Mouse (Mus musculus): ENCODE data around the gene Dcp1a. TPM values are rescaled to one million over a fixed set of nuclear protein-coding genes. Genes with fewer than 3 reads are reported as not detected.

Dcp1a gene
- total and polyA plus RNA-seq, 3 experiments = 18.3 to 26.9 (median 20.1) TPM

- Histone ChIP-seq H3K36me3 (replicated peaks in 1 of 2; ENCODE audit: control insufficient read depth in 1 of 2, insufficient read depth in 1 of 2, low read length in 1 of 2) (peaks cover 15 to 29% of the 10 kb centered on the region in 2 experiments), H3K4me1 (ENCODE audit: control insufficient read depth in 1 of 2, insufficient read depth in 2 of 2) (peaks cover 9 to 10% of the 10 kb centered on the region in 2 experiments; a peak in 3 of 4 replicates), H3K27ac (ENCODE audit: insufficient read depth, low read depth) (no peak overlapping the region), H3K4me2 (ENCODE audit: insufficient read depth, low read depth, poor library complexity, severe bottlenecking) (no peak overlapping the region), H3K79me2 (replicated peaks; ENCODE audit: control insufficient read depth, extremely low read depth, insufficient read depth, poor library complexity, severe bottlenecking) (no peaks in the 10 kb centered on the region), H3K9me3 (replicated peaks; ENCODE audit: low read length) (no peaks in the 10 kb centered on the region), H3K4me3 (replicated peaks in 1 of 3; ENCODE audit: low read depth in 2 of 3, low read length in 2 of 3, poor library complexity in 1 of 3) (no peak overlapping the region), H3K27me3 (replicated peaks) (no peaks in the 10 kb centered on the region), H3K9ac (ENCODE audit: insufficient read depth, low read depth) (no peak overlapping the region)
- in situ Hi-C loops (cut with MboI; ENCODE audit: low pct_ligation_motif_present, low pct_unique_long_range_greater_than_20kb, low sequenced_read_pairs) = no loop called here
- DNase-seq (ENCODE audit: extremely low read depth) = no peak
- dilution Hi-C loops (cut with MboI; ENCODE audit: extremely low pct_ligation_motif_present, extremely low pct_unique_long_range_greater_than_20kb, low sequenced_read_pairs) = no loop called here
- TF ChIP-seq ZC3H11A (IDR thresholded peaks at IDR 0.05; ENCODE audit: low read depth, low read length) = no peak
- TF ChIP-seq CHD2 (IDR thresholded peaks at IDR 0.05; ENCODE audit: low read length) = no peak
- TF ChIP-seq MEF2A (IDR thresholded peaks at IDR 0.05; ENCODE audit: borderline replicate concordance, low read depth, low read length) = no peak
- TF ChIP-seq MYC (IDR thresholded peaks at IDR 0.05; ENCODE audit: low read depth, low read length) = no peak
- TF ChIP-seq MAX (IDR thresholded peaks at IDR 0.05; ENCODE audit: low read length) = no peak
- no peak for TF ChIP-seq ELF1 (IDR thresholded peaks at IDR 0.05; ENCODE audit: low read depth, low read length)
- TF ChIP-seq TCF12 (IDR thresholded peaks at IDR 0.05; ENCODE audit: low read depth, low read length) = no peak
- no peak for TF ChIP-seq TBP (conservative IDR thresholded peaks at IDR 0.05; ENCODE audit: low read depth, low read length)
- TF ChIP-seq JUND (conservative IDR thresholded peaks at IDR 0.05; ENCODE audit: low read depth, low read length) = no peak
- no peak for TF ChIP-seq EP300 (IDR thresholded peaks at IDR 0.05; ENCODE audit: low read length)
- no peak for TF ChIP-seq ZNF384 (IDR thresholded peaks at IDR 0.05; ENCODE audit: low read depth, low read length)
Measured at GRCm38 (mm10) chr14:30530726-30531269, 51.5 kb downstream of the Dcp1a start.

DNA sequence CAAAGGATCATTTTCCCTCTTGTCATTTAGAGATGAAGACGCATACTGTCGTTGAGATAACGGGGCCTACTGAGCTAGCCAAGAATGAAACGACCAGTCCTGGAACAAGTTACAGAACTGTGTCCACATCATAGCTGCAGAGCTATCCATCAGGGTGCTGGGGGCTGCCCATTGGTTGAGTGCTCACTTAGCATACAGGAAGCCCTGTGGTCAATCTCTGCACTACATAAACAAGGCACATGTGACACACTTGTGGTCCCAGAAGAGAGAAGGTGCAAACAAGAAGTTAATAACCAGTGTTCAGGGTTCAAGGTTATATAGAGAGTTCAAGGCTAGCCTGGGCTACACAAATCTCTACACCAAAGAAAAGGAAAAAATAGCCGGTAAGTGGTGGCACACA is 52.1 kb downstream of the Dcp1a start:
- 0 out of 2 replicates have a peak, but pooled peaks have one; percentile 15 for TF ChIP-seq BHLHE40 (IDR thresholded peaks at IDR 0.05; ENCODE audit: low read depth, low read length)
- TF ChIP-seq MYC (IDR thresholded peaks at IDR 0.05; ENCODE audit: low read depth, low read length) = no peak
- in situ Hi-C loops (cut with MboI; ENCODE audit: low pct_ligation_motif_present, low pct_unique_long_range_greater_than_20kb, low sequenced_read_pairs) = no loop called here
- Histone ChIP-seq H3K4me2 (ENCODE audit: insufficient read depth, low read depth, poor library complexity, severe bottlenecking) (no peak overlapping the region), H3K27ac (ENCODE audit: insufficient read depth, low read depth) (no peak overlapping the region), H3K9me3 (replicated peaks; ENCODE audit: low read length) (no peaks in the 10 kb centered on the region), H3K4me3 (replicated peaks in 1 of 3; ENCODE audit: low read depth in 2 of 3, low read length in 2 of 3, poor library complexity in 1 of 3) (no peak overlapping the region), H3K4me1 (ENCODE audit: control insufficient read depth in 1 of 2, insufficient read depth in 2 of 2) (peaks cover 9 to 10% of the 10 kb centered on the region in 2 experiments; a peak in 3 of 4 replicates), H3K79me2 (replicated peaks; ENCODE audit: control insufficient read depth, extremely low read depth, insufficient read depth, poor library complexity, severe bottlenecking) (no peaks in the 10 kb centered on the region), H3K27me3 (replicated peaks) (no peaks in the 10 kb centered on the region), H3K36me3 (replicated peaks in 1 of 2; ENCODE audit: control insufficient read depth in 1 of 2, insufficient read depth in 1 of 2, low read length in 1 of 2) (peaks cover 10 to 22% of the 10 kb centered on the region in 2 experiments), H3K9ac (ENCODE audit: insufficient read depth, low read depth) (no peak overlapping the region)
- DNase-seq (ENCODE audit: extremely low read depth) = no peak
- dilution Hi-C loops (cut with MboI; ENCODE audit: extremely low pct_ligation_motif_present, extremely low pct_unique_long_range_greater_than_20kb, low sequenced_read_pairs) = no loop called here

DNA sequence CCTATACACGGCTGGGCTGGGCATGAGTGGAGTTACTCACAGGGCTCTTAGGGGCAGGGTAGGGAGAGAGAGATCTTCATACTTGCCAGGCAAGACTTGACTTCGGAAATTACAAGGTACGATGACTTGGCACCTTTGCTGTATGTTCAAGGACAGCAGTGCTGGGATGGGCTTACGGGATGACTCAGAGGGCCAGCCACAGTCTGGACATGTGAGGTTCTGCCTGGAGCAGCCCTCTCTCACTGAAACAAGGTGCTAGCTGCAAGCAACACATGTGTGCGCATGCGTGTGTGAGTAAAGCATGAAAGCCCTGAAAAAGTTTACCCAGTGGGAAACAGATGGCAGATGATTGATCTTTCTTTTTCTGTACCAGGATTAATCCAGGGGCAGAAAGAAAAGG is 52.6 kb downstream of the Dcp1a start:
- no peak for TF ChIP-seq JUND (conservative IDR thresholded peaks at IDR 0.05; ENCODE audit: low read depth, low read length)
- TF ChIP-seq UBTF (IDR thresholded peaks at IDR 0.05; ENCODE audit: low read depth, low read length) = no peak
- TF ChIP-seq CTCF (conservative IDR thresholded peaks at IDR 0.05 in 1 of 2, IDR thresholded peaks at IDR 0.05 in 1 of 2; ENCODE audit: low read depth in 2 of 2, low read length in 2 of 2) = no peak
- no peak for TF ChIP-seq TBP (conservative IDR thresholded peaks at IDR 0.05; ENCODE audit: low read depth, low read length)
- TF ChIP-seq GABPA (IDR thresholded peaks at IDR 0.05; ENCODE audit: insufficient replicate concordance, low read depth, low read length) = no peak
- no peak for TF ChIP-seq PAX5 (IDR thresholded peaks at IDR 0.05; ENCODE audit: low read length)
- no peak for TF ChIP-seq POLR2AphosphoS2 (IDR thresholded peaks at IDR 0.05; ENCODE audit: low read depth, low read length)
- TF ChIP-seq USF1 (IDR thresholded peaks at IDR 0.05; ENCODE audit: low read depth, low read length) = no peak
- no peak for TF ChIP-seq ELF1 (IDR thresholded peaks at IDR 0.05; ENCODE audit: low read depth, low read length)
- no peak for TF ChIP-seq IRF4 (IDR thresholded peaks at IDR 0.05; ENCODE audit: low read depth, low read length)
- TF ChIP-seq MAX (IDR thresholded peaks at IDR 0.05; ENCODE audit: low read length) = no peak
- TF ChIP-seq EP300 (IDR thresholded peaks at IDR 0.05; ENCODE audit: low read length) = no peak
- no peak for TF ChIP-seq HCFC1 (IDR thresholded peaks at IDR 0.05; ENCODE audit: low read depth, low read length)
- no peak for TF ChIP-seq POLR2A (IDR thresholded peaks at IDR 0.05; ENCODE audit: low read depth, low read length)
- TF ChIP-seq CHD1 (IDR thresholded peaks at IDR 0.05; ENCODE audit: low read depth, low read length) = no peak
- no peak for TF ChIP-seq MEF2A (IDR thresholded peaks at IDR 0.05; ENCODE audit: borderline replicate concordance, low read depth, low read length)
- TF ChIP-seq MXI1 (IDR thresholded peaks at IDR 0.05; ENCODE audit: low read depth, low read length) = no peak
- H3K4me1 ChIP-seq (ENCODE audit: control insufficient read depth in 1 of 2, insufficient read depth in 2 of 2) = peaks cover 9 to 10% of the 10 kb centered on the region in 2 experiments; a peak in 3 of 4 replicates
- dilution Hi-C loops (cut with MboI; ENCODE audit: extremely low pct_ligation_motif_present, extremely low pct_unique_long_range_greater_than_20kb, low sequenced_read_pairs) (no loop called here), in situ Hi-C loops (cut with MboI; ENCODE audit: low pct_ligation_motif_present, low pct_unique_long_range_greater_than_20kb, low sequenced_read_pairs) (no loop called here)
- H3K27me3 ChIP-seq (replicated peaks) = no peaks in the 10 kb centered on the region
- no peak overlapping the region for H3K9ac ChIP-seq (ENCODE audit: insufficient read depth, low read depth)
- H3K4me3 ChIP-seq (replicated peaks in 1 of 3; ENCODE audit: low read depth in 2 of 3, low read length in 2 of 3, poor library complexity in 1 of 3) = no peak overlapping the region
- no peaks in the 10 kb centered on the region for H3K79me2 ChIP-seq (replicated peaks; ENCODE audit: control insufficient read depth, extremely low read depth, insufficient read depth, poor library complexity, severe bottlenecking)
- H3K27ac ChIP-seq (ENCODE audit: insufficient read depth, low read depth) = no peak overlapping the region
- DNase-seq (ENCODE audit: extremely low read depth) = no peak
- H3K4me2 ChIP-seq (ENCODE audit: insufficient read depth, low read depth, poor library complexity, severe bottlenecking) = no peak overlapping the region
- no peaks in the 10 kb centered on the region for H3K9me3 ChIP-seq (replicated peaks; ENCODE audit: low read length)
- peaks cover 7 to 19% of the 10 kb centered on the region in 2 experiments for H3K36me3 ChIP-seq (replicated peaks in 1 of 2; ENCODE audit: control insufficient read depth in 1 of 2, insufficient read depth in 1 of 2, low read length in 1 of 2)
